Mouse (Mus musculus) heart, adult 2 months (tissue): ENCODE measurements around the gene Cap1.

Experiments used
- CTCF ChIP-seq: fragments of 200-600 bp; IDR thresholded peaks from 2 replicates; pipeline ENCODE4 v1.8.1; 2022; ENCODE audit warnings: antibody characterized with exemption, mild to moderate bottlenecking, moderate library complexity
- EP300 ChIP-seq: fragments of 200-500 bp; IDR thresholded peaks from 2 replicates; pipeline ENCODE4 v1.6.1; 2011; ENCODE audit warnings: low read depth, low read length, control low read depth; ENCODE audit not compliant: insufficient read depth

DNA sequence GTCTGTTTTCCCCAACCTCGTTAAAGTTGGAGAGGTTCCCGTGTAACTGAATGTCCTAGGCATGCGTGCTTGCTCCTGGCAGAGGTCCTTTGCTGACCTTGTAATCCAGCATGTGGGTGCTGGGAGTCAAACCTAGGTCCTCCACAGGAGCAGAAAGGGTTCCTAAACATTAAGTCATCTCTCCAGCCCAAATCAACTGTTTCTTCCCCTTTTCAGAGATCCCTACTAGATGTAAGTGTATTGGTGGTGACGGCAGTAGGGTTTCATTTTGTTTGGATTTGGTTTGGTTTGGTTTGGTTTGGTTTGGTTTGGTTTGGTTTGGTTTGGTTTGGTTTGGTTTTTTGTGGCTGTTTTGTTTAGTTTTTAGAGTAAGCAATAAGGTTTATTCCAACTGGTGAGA, 11.9 kb upstream of the Cap1 start:
- TF ChIP-seq CTCF (no peak), EP300 (no peak)
